Mouse (Mus musculus) thymus, postnatal 0 days (tissue): Measurements from ENCODE around the gene Atg4d. TPM values are rescaled to one million over a fixed set of nuclear protein-coding genes. Genes with fewer than 3 reads are reported as not detected.
A peak's percentile ranks its signal among the peaks of the same experiment; 100 is the strongest.
"Not testable (repeated sequence)": the region's sequence is repeated elsewhere in the genome, so short reads cannot be mapped to it uniquely, and the experiment has no call there.

ENCODE experiments used
- DNase-seq: peaks from one replicate; pipeline ENCODE4 v3.0.0-alpha.2; 2015; ENCODE audit warnings: low spot score
- polyA plus RNA-seq: library from polyadenylated mRNA; unstranded; fragments of >200 nt; fragmentation: Nextera tagmentation; extraction: Ambion mirVana; gene quantifications from 2 replicates; pipeline ENCODE4 v1.2.1, GENCODE M21; 2015

Gene Atg4d
- polyA plus RNA-seq, 1 experiment from 2014 or later, result 56.2 TPM

- DNase-seq, result no peak
These were observed 47.0 kb downstream of the Atg4d start, which contains the start of gene Ap1m2 for GRCm38 (mm10) chr9:21312134-21312533. Gene Ap1m2 (minus strand): TSS chr9:21312337.

DNA sequence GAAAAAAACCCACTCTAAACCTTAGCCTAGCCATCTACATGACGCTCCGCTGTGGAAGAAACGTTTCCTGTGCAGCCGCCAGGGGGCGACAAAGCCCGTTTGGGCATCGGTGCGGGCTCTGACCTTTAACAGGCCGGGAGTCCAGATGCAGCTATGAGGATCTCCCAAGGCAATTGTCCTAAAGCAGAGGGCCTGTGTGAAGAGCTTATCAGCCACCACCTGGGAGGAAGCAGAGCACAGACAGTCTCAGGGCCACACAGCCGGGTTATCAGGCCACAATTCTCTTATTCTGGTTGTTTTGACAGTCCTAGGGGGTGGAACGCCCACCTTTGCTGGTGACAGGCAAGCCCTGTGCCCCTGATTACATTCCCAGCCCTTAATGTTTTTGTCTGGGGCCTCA, 48.3 kb downstream of the Atg4d start:
- peak; percentile 84 for DNase-seq

DNA sequence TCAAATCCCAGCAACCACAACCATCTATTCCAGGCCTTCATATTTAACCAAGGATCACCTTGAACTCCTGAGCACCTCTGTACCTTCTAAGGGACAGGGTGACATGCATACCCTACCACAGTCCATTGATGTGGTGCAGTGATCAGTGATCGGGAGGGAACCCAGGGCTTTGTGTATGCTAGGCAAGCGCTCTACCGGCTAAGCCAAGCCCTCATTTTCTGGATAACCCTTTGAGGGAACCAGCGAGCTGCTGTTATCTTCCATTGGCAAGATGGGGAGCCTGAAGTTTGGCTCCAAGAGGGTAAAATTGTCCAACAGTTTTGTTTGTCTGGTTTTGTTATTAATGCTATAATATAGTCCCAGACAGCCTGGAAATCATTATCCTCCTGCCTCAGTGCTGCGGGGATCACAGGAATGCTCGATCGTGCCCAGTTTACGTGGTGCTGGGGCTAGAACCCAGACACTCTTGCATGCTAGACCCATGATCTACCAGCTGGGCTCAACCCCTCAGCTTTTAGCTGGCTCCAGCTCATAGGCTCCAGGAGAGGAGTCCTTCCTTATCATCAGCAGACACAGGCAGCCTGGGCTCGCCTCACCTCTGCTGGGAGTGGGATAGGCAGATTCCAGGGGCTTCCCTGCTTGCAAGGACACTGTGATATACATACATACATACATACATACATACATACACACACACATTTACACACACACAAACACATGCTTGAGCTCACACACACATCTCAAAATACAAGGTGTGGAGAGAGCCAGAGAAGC, 49.5 kb downstream of the Atg4d start:
- no peak for DNase-seq

- DNase-seq, result no peak
These were observed 50.3 kb downstream of the Atg4d start for GRCm38 (mm10) chr9:21315421-21315820.

- DNase-seq, result peak; percentile 71
These were observed 51.6 kb downstream of the Atg4d start for GRCm38 (mm10) chr9:21316696-21317095.

DNA sequence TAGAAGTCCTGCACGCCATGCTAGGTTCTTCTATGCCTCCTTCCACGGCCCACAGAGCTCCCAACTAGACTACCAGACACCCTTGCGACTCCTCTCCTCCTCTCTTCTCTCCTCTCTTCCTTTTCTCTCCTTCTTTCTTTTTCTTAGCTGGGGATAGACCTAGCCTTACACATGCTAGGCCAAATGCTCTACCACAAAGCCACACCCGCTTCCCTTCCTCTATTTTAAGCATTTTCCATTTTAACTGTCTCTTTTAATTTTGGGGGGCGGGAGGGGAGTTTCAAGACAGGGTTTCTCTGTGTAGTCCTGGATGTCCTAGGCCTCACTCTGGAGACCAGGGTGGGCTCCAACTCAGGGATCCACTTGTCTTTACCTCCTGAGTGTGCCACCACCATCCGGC, 53.7 kb downstream of the Atg4d start:
- DNase-seq, result peak; percentile 44

GRCm38 (mm10) chr9:21319503-21319902, 54.4 kb downstream of the Atg4d start:
- no peak for DNase-seq

DNA sequence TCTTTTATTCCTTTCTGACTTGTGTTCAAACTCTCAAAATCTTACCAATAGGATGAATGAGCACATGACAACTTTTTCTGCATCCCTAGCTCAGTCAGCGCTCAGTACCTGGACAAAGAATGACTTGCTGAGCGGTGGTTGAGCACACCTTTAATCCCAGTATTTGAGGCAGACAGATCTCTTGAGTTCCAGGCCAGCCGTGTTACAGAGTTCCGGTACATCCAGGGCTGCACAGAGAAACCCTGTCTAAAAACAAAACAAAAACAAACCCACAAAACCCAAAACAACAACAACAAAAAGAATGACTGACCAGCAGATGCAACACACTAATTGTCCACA, 55.2 kb downstream of the Atg4d start:
- no peak for DNase-seq

DNA sequence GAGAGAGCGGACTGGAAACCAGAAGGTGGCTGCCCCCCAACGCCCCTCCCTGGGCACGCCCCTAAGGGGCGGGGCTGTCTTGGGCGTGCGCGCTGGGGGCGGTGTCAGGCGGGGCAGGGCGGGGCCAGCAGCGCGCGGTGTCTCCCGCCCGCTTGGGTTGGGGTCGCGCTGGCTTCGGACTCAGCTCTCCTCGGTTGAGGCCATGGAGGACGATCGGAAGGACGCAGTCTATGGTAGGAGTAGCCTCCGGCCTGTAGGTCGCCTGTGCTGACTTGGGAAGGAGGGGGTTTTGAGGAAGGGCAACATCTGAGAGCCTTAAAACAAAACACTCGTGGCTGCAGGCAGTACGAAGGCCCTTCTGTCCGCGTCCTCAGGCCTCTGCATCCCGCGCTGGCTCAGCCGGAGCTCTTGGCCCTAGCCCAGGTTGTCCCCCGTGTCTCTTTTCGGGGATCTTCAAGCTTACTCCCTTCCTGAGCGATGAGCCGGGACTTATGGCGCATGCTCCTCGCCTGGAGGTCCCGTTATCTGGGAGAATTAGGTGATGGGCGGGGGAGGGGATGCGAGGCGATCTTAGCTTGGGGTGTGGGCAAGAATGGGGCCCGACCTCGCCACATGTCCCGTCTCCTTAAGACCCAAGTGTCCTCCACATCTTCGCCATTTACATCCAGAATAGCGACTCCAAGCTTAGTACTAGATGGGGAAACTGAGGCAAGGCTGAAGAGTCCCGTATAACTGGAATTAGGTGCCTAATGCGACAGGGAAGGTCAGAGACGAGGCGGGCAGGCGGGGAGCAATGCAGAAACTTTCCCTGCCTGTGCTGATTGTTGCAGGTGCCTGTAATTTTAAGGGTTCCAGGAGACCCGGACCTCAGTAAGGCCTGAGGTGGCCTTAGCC, 55.8 kb downstream of the Atg4d start, which contains the start of gene Slc44a2:
Slc44a2 (plus strand) TSS at position 80 of the 894 bp plus-strand sequence.
- peak; percentile 87 for DNase-seq

DNA sequence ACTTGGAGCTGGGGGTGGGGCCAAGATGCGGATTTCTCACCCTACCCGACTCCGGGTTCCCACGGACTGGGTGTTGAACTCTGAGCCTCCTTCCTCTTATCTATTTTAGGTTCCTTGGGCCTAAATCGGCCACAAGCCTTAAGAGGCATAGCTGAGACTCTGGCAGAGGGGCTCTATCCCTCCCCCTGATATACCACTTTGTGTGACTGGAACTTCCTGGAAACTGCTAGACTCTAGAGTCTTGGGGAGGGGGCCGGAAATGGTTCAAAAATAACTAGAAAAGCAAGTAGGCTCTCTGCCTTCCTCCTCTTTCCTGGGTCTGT, 56.4 kb downstream of the Atg4d start:
- DNase-seq, result peak; percentile 79

- peak; percentile 74 for DNase-seq
These were observed 57.3 kb downstream of the Atg4d start for GRCm38 (mm10) chr9:21322211-21322916.

- not testable (repeated sequence) for DNase-seq
These were observed 57.8 kb downstream of the Atg4d start for GRCm38 (mm10) chr9:21322917-21323297.

- DNase-seq, result no peak
These were observed 59.2 kb downstream of the Atg4d start for GRCm38 (mm10) chr9:21324269-21324668.

Other genes starting within 250 kb of the Atg4d start
- gene Icam1, start 249.3 kb upstream of the Atg4d start, polyA plus RNA-seq, result 64.8 and 64.9 TPM in 2 replicates
- gene Icam4, start 235.9 kb upstream of the Atg4d start, polyA plus RNA-seq, result 0.31 and 0.48 TPM in 2 replicates
- 0.14 and 0.33 TPM in 2 replicates for gene Icam5, start 233.2 kb upstream of the Atg4d start, polyA plus RNA-seq
- gene Zglp1, start 198.2 kb upstream of the Atg4d start, polyA plus RNA-seq, result 0.59 and 0.69 TPM in 2 replicates
- gene Gm49373, start 192.2 kb upstream of the Atg4d start, polyA plus RNA-seq, result 0.09 and 0.26 TPM in 2 replicates
- 44.7 and 47.0 TPM in 2 replicates for gene Fdx1l, start 191.7 kb upstream of the Atg4d start, polyA plus RNA-seq
- 1.2 and 1.6 TPM in 2 replicates for gene Gm38431, start 173.3 kb upstream of the Atg4d start, polyA plus RNA-seq
- gene Raver1, start 173.3 kb upstream of the Atg4d start, polyA plus RNA-seq, result 33.2 and 45.9 TPM in 2 replicates
- 13.8 and 14.0 TPM in 2 replicates for gene Tyk2, start 134.1 kb upstream of the Atg4d start, polyA plus RNA-seq
- 281 and 307 TPM in 2 replicates for gene Cdc37, start 115.3 kb upstream of the Atg4d start, polyA plus RNA-seq
- gene Pde4a, start 99.6 kb upstream of the Atg4d start, polyA plus RNA-seq, result 0.95 and 1.0 TPM in 2 replicates
- gene Keap1, start 25.9 kb upstream of the Atg4d start, polyA plus RNA-seq, result 61.2 and 64.2 TPM in 2 replicates
- 0.09 TPM in 1 of 2 replicates, not detected in the other for gene S1pr5, start 16.9 kb upstream of the Atg4d start, polyA plus RNA-seq
- gene Kri1, start 22.7 kb downstream of the Atg4d start, polyA plus RNA-seq, result 17.9 and 25.1 TPM in 2 replicates
- gene Cdkn2d, start 26.1 kb downstream of the Atg4d start, polyA plus RNA-seq, result 216 and 234 TPM in 2 replicates
- 20.2 and 21.0 TPM in 2 replicates for gene Ap1m2, start 47.0 kb downstream of the Atg4d start, polyA plus RNA-seq
- 161 and 167 TPM in 2 replicates for gene Slc44a2, start 55.4 kb downstream of the Atg4d start, polyA plus RNA-seq
- gene Ilf3, start 102.6 kb downstream of the Atg4d start, polyA plus RNA-seq, result 138 TPM in 2 replicates
- gene Qtrt1, start 146.5 kb downstream of the Atg4d start, polyA plus RNA-seq, result 27.0 and 29.1 TPM in 2 replicates
- 107 TPM in 2 replicates for gene Dnm2, start 159.6 kb downstream of the Atg4d start, polyA plus RNA-seq
- gene Tmed1, start 245.0 kb downstream of the Atg4d start, polyA plus RNA-seq, result 30.2 and 31.1 TPM in 2 replicates